Mouse (Mus musculus) CH12.LX (cell line): ENCODE measurements around the gene Plscr4. TPM values are rescaled to one million over a fixed set of nuclear protein-coding genes. Genes with fewer than 3 reads are reported as not detected.

ENCODE experiments used
- DNase-seq: peaks from one replicate; pipeline ENCODE4 v3.0.0-alpha.2; 2013; ENCODE audit errors: extremely low read depth
- H3K27ac ChIP-seq: 2 replicates; pipeline ENCODE4 v1.5.1; 2012; ENCODE audit warnings: low read depth, mild to moderate bottlenecking, control low read depth, moderate library complexity; ENCODE audit not compliant: insufficient read depth
- H3K27me3 ChIP-seq: replicated peaks from 2 replicates; pipeline ENCODE3; 2012; ENCODE audit warnings: inconsistent platforms
- H3K36me3 ChIP-seq, 2 experiments: replicated peaks in 1 of 2; 2 replicates each; pipeline versions ENCODE3 to v1.6.1; 2012; ENCODE audit warnings: inconsistent platforms in 1 of 2, low read length in 1 of 2, mild to moderate bottlenecking in 1 of 2, mixed read lengths in 1 of 2, moderate library complexity in 1 of 2; ENCODE audit not compliant: control insufficient read depth in 1 of 2, insufficient read depth in 1 of 2
- H3K4me1 ChIP-seq, 2 experiments: 2 replicates each; pipeline ENCODE4 v1.6.1; 2012; ENCODE audit warnings: inconsistent platforms in 1 of 2, moderate library complexity in 1 of 2; ENCODE audit not compliant: insufficient read depth in 2 of 2, control insufficient read depth in 1 of 2
- H3K4me2 ChIP-seq: 2 replicates; pipeline ENCODE4 v1.6.1; 2012; ENCODE audit warnings: low read depth, mild to moderate bottlenecking, control low read depth; ENCODE audit not compliant: poor library complexity, insufficient read depth, severe bottlenecking
- H3K4me3 ChIP-seq, 3 experiments: fragments of 150-350 bp in 1 of 3; sonication (generic) in 1 of 3; replicated peaks in 1 of 3; 2 replicates each; pipeline versions ENCODE3 to v1.5.1; 2011 to 2012; ENCODE audit warnings: low read depth in 2 of 3, low read length in 2 of 3, mild to moderate bottlenecking in 2 of 3, moderate library complexity in 2 of 3, control low read depth in 1 of 3, improper control_type of control experiment in 1 of 3, inconsistent platforms in 1 of 3, mixed read lengths in 1 of 3; ENCODE audit not compliant: poor library complexity in 1 of 3
- H3K79me2 ChIP-seq: replicated peaks from 2 replicates; pipeline ENCODE4 v1.6.1; 2012; ENCODE audit warnings: mild to moderate bottlenecking, moderate library complexity; ENCODE audit not compliant: control insufficient read depth, poor library complexity, insufficient read depth, severe bottlenecking; ENCODE audit errors: extremely low read depth
- H3K9ac ChIP-seq: 2 replicates; pipeline ENCODE4 v1.6.1; 2012; ENCODE audit warnings: low read depth, mild to moderate bottlenecking, control low read depth, moderate library complexity; ENCODE audit not compliant: insufficient read depth
- H3K9me3 ChIP-seq: replicated peaks from 2 replicates; pipeline ENCODE3; 2012; ENCODE audit warnings: low read length, inconsistent platforms, mixed read lengths
- CHD2 ChIP-seq: IDR thresholded peaks from 2 replicates; pipeline ENCODE4 v1.6.1; 2011; ENCODE audit warnings: low read length, improper control_type of control experiment
- CTCF ChIP-seq, 2 experiments: IDR thresholded peaks in 1 of 2; conservative IDR thresholded peaks in 1 of 2; 2 replicates each; pipeline ENCODE4 v1.5.1; 2011 to 2012; ENCODE audit warnings: low read depth in 2 of 2, low read length in 2 of 2, improper control_type of control experiment in 1 of 2, inconsistent platforms in 1 of 2, mild to moderate bottlenecking in 1 of 2, moderate library complexity in 1 of 2
- EP300 ChIP-seq: IDR thresholded peaks from 2 replicates; pipeline ENCODE4 v1.6.1; 2011; ENCODE audit warnings: low read length, improper control_type of control experiment
- GABPA ChIP-seq: IDR thresholded peaks from 2 replicates; pipeline ENCODE4 v1.6.1; 2012; ENCODE audit warnings: low read depth, low read length, improper control_type of control experiment, inconsistent platforms; ENCODE audit not compliant: insufficient replicate concordance
- HCFC1 ChIP-seq: IDR thresholded peaks from 2 replicates; pipeline ENCODE4 v1.6.1; 2012; ENCODE audit warnings: low read depth, mild to moderate bottlenecking, inconsistent platforms, low read length, improper control_type of control experiment
- IRF4 ChIP-seq: IDR thresholded peaks from 2 replicates; pipeline ENCODE4 v1.6.1; 2014; ENCODE audit warnings: low read depth, mild to moderate bottlenecking, inconsistent platforms, low read length, improper control_type of control experiment
- JUN ChIP-seq: IDR thresholded peaks from 2 replicates; pipeline ENCODE4 v1.6.1; 2011; ENCODE audit warnings: low read depth, mild to moderate bottlenecking, low read length, improper control_type of control experiment, moderate library complexity; ENCODE audit not compliant: insufficient read depth
- JUND ChIP-seq: conservative IDR thresholded peaks from 2 replicates; pipeline ENCODE4 v1.6.1; 2011; ENCODE audit warnings: low read depth, low read length, improper control_type of control experiment
- MAFK ChIP-seq: IDR thresholded peaks from 2 replicates; pipeline ENCODE4 v1.6.1; 2011; ENCODE audit warnings: low read length, improper control_type of control experiment; ENCODE audit not compliant: insufficient replicate concordance
- MAX ChIP-seq: IDR thresholded peaks from 2 replicates; pipeline ENCODE4 v1.6.1; 2011; ENCODE audit warnings: low read length, improper control_type of control experiment
- MEF2A ChIP-seq: IDR thresholded peaks from 2 replicates; pipeline ENCODE4 v1.6.1; 2014; ENCODE audit warnings: low read depth, mild to moderate bottlenecking, inconsistent platforms, low read length, improper control_type of control experiment, borderline replicate concordance
- MXI1 ChIP-seq: IDR thresholded peaks from 2 replicates; pipeline ENCODE4 v1.6.1; 2011; ENCODE audit warnings: mild to moderate bottlenecking, low read depth, low read length, improper control_type of control experiment
- NRF1 ChIP-seq: IDR thresholded peaks from 2 replicates; pipeline ENCODE4 v1.6.1; 2014; ENCODE audit warnings: low read depth, mild to moderate bottlenecking, inconsistent platforms, low read length, improper control_type of control experiment, moderate library complexity
- PAX5 ChIP-seq: IDR thresholded peaks from 2 replicates; pipeline ENCODE4 v1.6.1; 2012; ENCODE audit warnings: low read length, inconsistent platforms, mixed read lengths
- POLR2A ChIP-seq: IDR thresholded peaks from 2 replicates; pipeline ENCODE4 v1.6.1; 2011; ENCODE audit warnings: low read depth, mild to moderate bottlenecking, improper control_type of control experiment, low read length
- POLR2AphosphoS2 ChIP-seq: IDR thresholded peaks from 2 replicates; pipeline ENCODE4 v1.6.1; 2011; ENCODE audit warnings: low read depth, low read length, improper control_type of control experiment
- SIN3A ChIP-seq: IDR thresholded peaks from 2 replicates; pipeline ENCODE4 v1.6.1; 2012; ENCODE audit warnings: low read length, improper control_type of control experiment, inconsistent platforms
- TBP ChIP-seq: conservative IDR thresholded peaks from 2 replicates; pipeline ENCODE4 v1.6.1; 2011; ENCODE audit warnings: low read depth, low read length, improper control_type of control experiment
- USF2 ChIP-seq: conservative IDR thresholded peaks from 2 replicates; pipeline ENCODE4 v1.6.1; 2011; ENCODE audit warnings: low read depth, low read length, improper control_type of control experiment
- ZC3H11A ChIP-seq: IDR thresholded peaks from 2 replicates; pipeline ENCODE4 v1.6.1; 2012; ENCODE audit warnings: low read depth, mild to moderate bottlenecking, inconsistent platforms, low read length, improper control_type of control experiment
- ZKSCAN1 ChIP-seq: IDR thresholded peaks from 2 replicates; pipeline ENCODE4 v1.6.1; 2012; ENCODE audit warnings: low read depth, inconsistent platforms, low read length, improper control_type of control experiment, borderline replicate concordance
- ZMIZ1 ChIP-seq: IDR thresholded peaks from 2 replicates; pipeline ENCODE4 v1.6.1; 2012; ENCODE audit warnings: low read depth, mild to moderate bottlenecking, inconsistent platforms, low read length, improper control_type of control experiment
- dilution Hi-C: fragments of 300-500 bp; cut with MboI; formaldehyde crosslinking; loops from 2 replicates; pipeline ENCODE4 v1.14.3; 2020; ENCODE audit warnings: low sequenced_read_pairs; ENCODE audit not compliant: extremely low pct_unique_long_range_greater_than_20kb, extremely low pct_ligation_motif_present
- in situ Hi-C: fragments of 300-500 bp; cut with MboI; formaldehyde crosslinking; loops from 3 replicates; pipeline ENCODE4 v1.14.3; 2019; ENCODE audit warnings: low sequenced_read_pairs, low pct_ligation_motif_present, low pct_unique_long_range_greater_than_20kb, mixed read lengths
- polyA plus RNA-seq: library from polyadenylated mRNA; unstranded; fragments of >175 nt; gene quantifications from 2 replicates; pipeline ENCODE4 v1.2.1, GENCODE M21; 2012; ENCODE audit warnings: low read depth; ENCODE audit not compliant: insufficient read length
- total RNA-seq, 2 experiments: library from RNA; depleted of rRNA; stranded (reverse); fragments of 300-350 nt in 1 of 2; fragments of >200 nt in 1 of 2; gene quantifications; 2 replicates each; pipeline ENCODE4 v1.2.3; 2012 to 2014

Plscr4 gene
- total and polyA plus RNA-seq, 3 experiments, result 0.10 TPM; not detected in 2

DNA sequence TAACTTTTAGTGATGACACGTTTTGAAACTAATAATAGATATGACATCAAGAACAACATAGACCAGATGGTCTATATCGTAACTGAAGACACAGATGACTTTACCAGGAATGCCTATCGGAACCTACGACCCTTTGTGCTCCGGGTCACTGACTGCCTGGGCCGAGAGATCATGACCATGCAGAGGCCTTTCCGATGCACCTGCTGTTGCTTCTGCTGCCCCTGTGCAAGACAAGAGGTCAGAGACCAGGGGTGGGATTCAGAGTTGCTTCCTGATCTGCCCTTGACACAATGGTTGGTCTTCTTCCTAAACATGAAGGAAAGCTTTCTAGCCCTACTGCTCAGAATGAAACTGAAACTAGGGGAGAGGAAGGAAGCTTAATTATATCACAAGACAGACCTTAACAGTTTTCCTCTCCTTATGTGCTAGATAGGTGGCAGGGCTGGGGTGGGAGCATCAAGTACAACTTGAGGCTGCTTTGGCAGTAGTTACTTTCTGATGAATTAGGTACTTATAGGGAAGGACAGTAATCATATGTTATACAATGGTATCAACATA, 27.6 kb downstream of the Plscr4 start (continued):
- TF ChIP-seq HCFC1 (no peak), CHD2 (no peak), USF2 (no peak), JUND (peak; percentile 52; the same call in 1 of the 2 replicates), ZKSCAN1 (no peak), ZMIZ1 (no peak), MAX (no peak), ZC3H11A (no peak), GABPA (no peak), MEF2A (0 out of 2 replicates have a peak, but pooled peaks have one; percentile 22), EP300 (peak; percentile 50; the same call in 1 of the 2 replicates), IRF4 (peak; percentile 63), POLR2A (no peak)

DNA sequence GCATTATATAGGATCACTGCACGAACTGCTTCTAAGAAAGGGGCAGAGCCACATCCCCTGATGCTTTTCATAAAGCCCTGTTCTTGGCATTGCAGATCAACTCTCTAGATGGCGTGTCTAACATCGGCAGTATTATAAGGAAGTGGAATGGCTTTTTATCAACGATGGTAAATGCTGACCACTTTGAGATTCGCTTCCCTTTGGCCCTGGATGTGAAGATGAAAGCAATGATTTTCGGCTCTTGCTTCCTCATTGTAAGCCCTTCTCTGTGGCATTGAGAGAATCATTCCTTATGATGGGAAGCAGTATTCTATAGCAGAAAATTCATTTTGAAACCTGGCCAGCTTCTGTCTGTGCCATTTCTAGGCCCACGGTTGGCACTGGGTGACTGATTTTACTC, 32.7 kb downstream of the Plscr4 start:
- Histone ChIP-seq H3K4me1 (peaks cover 0 to 7% of the 10 kb centered on the region in 2 experiments; a peak in 2 of 4 replicates), H3K4me3 (no peak overlapping the region), H3K4me2 (peak overlapping the region; percentile 30), H3K79me2 (no peaks in the 10 kb centered on the region), H3K27ac (no peak overlapping the region), H3K9me3 (no peaks in the 10 kb centered on the region), H3K9ac (no peak overlapping the region), H3K27me3 (no peaks in the 10 kb centered on the region), H3K36me3 (no peaks in the 10 kb centered on the region)
- in situ Hi-C loops, result loop anchor here (10.0 to 25.0 kb wide), 3 partner anchors 125 to 395 kb away; partner anchors contain the start of gene Plscr1
- no peak for DNase-seq
- dilution Hi-C loops, result no loop called here
- TF ChIP-seq POLR2A (no peak), GABPA (no peak)

DNA sequence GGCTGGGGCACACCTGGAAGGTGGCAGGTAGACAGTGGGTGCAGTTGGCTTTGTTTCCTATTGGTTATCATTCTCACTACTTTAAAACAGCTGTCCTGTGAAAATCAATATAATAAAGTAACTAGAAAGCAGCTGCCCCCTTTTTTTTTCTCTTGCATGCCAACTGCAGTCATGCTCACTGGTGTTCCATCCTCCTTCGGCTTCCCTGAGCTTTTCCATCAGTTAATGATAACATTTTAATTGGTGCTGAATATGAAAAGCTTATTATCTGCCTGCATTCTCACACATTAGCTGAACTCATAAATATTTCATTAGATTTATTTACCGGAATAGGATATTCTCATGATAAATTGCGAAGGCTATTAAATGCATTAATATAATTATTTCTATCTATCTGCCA, 33.1 kb downstream of the Plscr4 start:
- Histone ChIP-seq H3K79me2 (no peaks in the 10 kb centered on the region), H3K4me1 (peaks cover 0 to 2% of the 10 kb centered on the region in 2 experiments; a peak in 1 of 4 replicates), H3K27me3 (no peaks in the 10 kb centered on the region), H3K9me3 (no peaks in the 10 kb centered on the region), H3K36me3 (no peaks in the 10 kb centered on the region), H3K27ac (no peak overlapping the region), H3K4me2 (no peak overlapping the region), H3K4me3 (no peak overlapping the region)
- no peak for DNase-seq
- dilution Hi-C loops (no loop called here), in situ Hi-C loops (loop anchor here (25.0 kb wide), 1 partner anchor 253 kb away; the partner anchor contains the start of gene Plscr1)
- TF ChIP-seq IRF4 (no peak), GABPA (no peak), MXI1 (no peak), MEF2A (no peak), NRF1 (no peak), MAFK (no peak), CHD2 (no peak), TBP (no peak), CTCF (conservative IDR thresholded peaks at IDR 0.05 in 1 of 2, IDR thresholded peaks at IDR 0.05 in 1 of 2; ENCODE audit: low read depth in 2 of 2, low read length in 2 of 2) (no peak), JUN (no peak), JUND (no peak), ZKSCAN1 (no peak), ZMIZ1 (no peak), ZC3H11A (no peak), PAX5 (no peak), SIN3A (no peak), POLR2AphosphoS2 (no peak), EP300 (no peak)
- TF ChIP-seq, all 38 proteins: peak for 0
- no peak overlapping the region for H3K9ac ChIP-seq
